Mouse (Mus musculus): ENCODE measurements around the gene Cd300a. TPM values are rescaled to one million over a fixed set of nuclear protein-coding genes. Genes with fewer than 3 reads are reported as not detected.

Cd300a gene
- polyA plus RNA-seq, 1 experiment from 2014 or later: 2.5 TPM

Other genes starting within 250 kb of the Cd300a start
- gene Rpl38, start 221.5 kb upstream of the Cd300a start, polyA plus RNA-seq (2015; fragmentation: Nextera tagmentation; extraction: Ambion mirVana): 797 and 998 TPM in 2 replicates
- gene Ttyh2, start 214.6 kb upstream of the Cd300a start, polyA plus RNA-seq (2015; fragmentation: Nextera tagmentation; extraction: Ambion mirVana): 15.6 and 17.3 TPM in 2 replicates
- 0.25 and 0.84 TPM in 2 replicates for gene Dnaic2, start 162.6 kb upstream of the Cd300a start, polyA plus RNA-seq (2015; fragmentation: Nextera tagmentation; extraction: Ambion mirVana)
- gene Kif19a, start 124.7 kb upstream of the Cd300a start, polyA plus RNA-seq (2015; fragmentation: Nextera tagmentation; extraction: Ambion mirVana): 0.53 and 0.75 TPM in 2 replicates
- gene Btbd17, start 94.1 kb upstream of the Cd300a start, polyA plus RNA-seq (2015; fragmentation: Nextera tagmentation; extraction: Ambion mirVana): 0.65 and 1.3 TPM in 2 replicates
- gene Gpr142, start 91.1 kb upstream of the Cd300a start, polyA plus RNA-seq (2015; fragmentation: Nextera tagmentation; extraction: Ambion mirVana): 0.36 and 0.41 TPM in 2 replicates
- 23.0 and 23.7 TPM in 2 replicates for gene Gprc5c, start 38.9 kb upstream of the Cd300a start, polyA plus RNA-seq (2015; fragmentation: Nextera tagmentation; extraction: Ambion mirVana)
- 0.74 and 1.2 TPM in 2 replicates for gene Cd300lb, start 44.3 kb downstream of the Cd300a start, polyA plus RNA-seq (2015; fragmentation: Nextera tagmentation; extraction: Ambion mirVana)
- not detected in 2 replicates for gene Cd300c, start 79.1 kb downstream of the Cd300a start, polyA plus RNA-seq (2015; fragmentation: Nextera tagmentation; extraction: Ambion mirVana)
- gene Cd300ld, start 99.9 kb downstream of the Cd300a start, polyA plus RNA-seq (2015; fragmentation: Nextera tagmentation; extraction: Ambion mirVana): 0.46 and 0.67 TPM in 2 replicates
- 2.2 and 3.8 TPM in 2 replicates for gene Cd300c2, start 111.8 kb downstream of the Cd300a start, polyA plus RNA-seq (2015; fragmentation: Nextera tagmentation; extraction: Ambion mirVana)
- gene Cd300ld2, start 126.2 kb downstream of the Cd300a start, polyA plus RNA-seq (2015; fragmentation: Nextera tagmentation; extraction: Ambion mirVana): not detected in 2 replicates
- not detected in 2 replicates for gene Cd300ld4, start 137.0 kb downstream of the Cd300a start, polyA plus RNA-seq (2015; fragmentation: Nextera tagmentation; extraction: Ambion mirVana)
- not detected in 2 replicates for gene Cd300ld5, start 147.7 kb downstream of the Cd300a start, polyA plus RNA-seq (2015; fragmentation: Nextera tagmentation; extraction: Ambion mirVana)
- gene Cd300ld3, start 158.4 kb downstream of the Cd300a start, polyA plus RNA-seq (2015; fragmentation: Nextera tagmentation; extraction: Ambion mirVana): not detected in 2 replicates
- 0.26 TPM in 1 of 2 replicates, not detected in the other for gene Cd300e, start 172.1 kb downstream of the Cd300a start, polyA plus RNA-seq (2015; fragmentation: Nextera tagmentation; extraction: Ambion mirVana)
- 2.2 and 2.3 TPM in 2 replicates for gene Rab37, start 201.4 kb downstream of the Cd300a start, polyA plus RNA-seq (2015; fragmentation: Nextera tagmentation; extraction: Ambion mirVana)
- 2.0 and 3.4 TPM in 2 replicates for gene Cd300lf, start 244.0 kb downstream of the Cd300a start, polyA plus RNA-seq (2015; fragmentation: Nextera tagmentation; extraction: Ambion mirVana)

Measured in stomach, embryonic 16.5 days (tissue).